Mouse (Mus musculus): Measurements from ENCODE around the gene Slc48a1.

DNA sequence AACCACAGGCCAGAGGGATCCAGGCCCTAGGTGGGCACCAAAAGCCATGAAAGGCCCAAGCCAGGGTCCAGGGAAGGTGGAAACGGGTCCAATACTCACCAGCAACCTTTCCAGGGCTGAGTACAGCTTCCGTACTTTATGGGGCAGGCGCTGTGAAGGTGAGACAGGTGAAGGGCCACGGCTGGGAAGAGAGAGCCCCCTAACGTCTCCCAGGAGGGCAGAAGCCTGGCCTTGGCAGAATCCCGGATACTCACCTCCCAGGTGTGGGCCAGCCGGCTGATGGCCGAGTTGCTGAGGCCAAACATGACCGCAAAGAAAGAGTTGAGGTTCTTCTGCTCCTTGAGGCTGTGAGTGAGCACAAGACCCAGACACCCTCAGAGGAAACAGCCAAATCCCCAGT is 28.9 kb upstream of the Slc48a1 start:
- TF ChIP-seq CTCF (IDR thresholded peaks at IDR 0.05; ENCODE audit: low read depth) = no peak
- no peak for TF ChIP-seq EP300 (IDR thresholded peaks at IDR 0.05; ENCODE audit: low read depth)

Data from liver, embryonic 14.5 days (tissue).